ENCODE assay signal across 8 mouse cellular contexts in genomic region chr4:106613560-106613959, GRCm38 (mm10). TPM values are rescaled to one million over a fixed set of nuclear protein-coding genes. Genes with fewer than 3 reads are reported as not detected.
A peak's percentile ranks its signal among the peaks of the same experiment; 100 is the strongest.
DNase-seq lines count a peak whose midpoint lies in the region; ATAC-seq lines count a peak whose summit lies in the region.
"Had no signal": no experiment of that assay in that cellular context is flagged by ENCODE, and none has a peak within 500 bp of the region (broad histone marks: within the 10 kb centered on the region; RNA-seq: fewer than 3 reads in every experiment).

No protein-coding gene starts in this region.

- no peak overlapping the region for H3K27ac ChIP-seq in neural tube, embryonic 13.5 days (replicated peaks)
- no peak overlapping the region for H3K27ac ChIP-seq in neural tube, embryonic 15.5 days (replicated peaks)
- peak overlapping the region; percentile 84 for H3K27ac ChIP-seq in liver, embryonic 12.5 days
- H3K27ac ChIP-seq: left cerebral cortex, adult 2 months had no signal

- ATAC-seq in neural tube, embryonic 13.5 days (ENCODE audit: low read depth): 0 out of 2 replicates have a peak, but pooled peaks have one; percentile 16
- ATAC-seq in neural tube, embryonic 15.5 days (ENCODE audit: low FRiP score): no peak
- peak; percentile 80 for ATAC-seq in liver, embryonic 12.5 days

- no peak overlapping the region for H3K4me3 ChIP-seq in neural tube, embryonic 13.5 days
- no peak overlapping the region for H3K4me3 ChIP-seq in neural tube, embryonic 15.5 days (replicated peaks)
- H3K4me3 ChIP-seq in liver, embryonic 12.5 days: peak overlapping the region; percentile 20; the same call in 1 of the 2 replicates
- H3K4me3 ChIP-seq: left cerebral cortex, adult 2 months had no signal

- DNase-seq in ZHBTc4 (ENCODE audit: low read depth, low spot score): peak; percentile 45
- DNase-seq in thymus, postnatal 4 days: peak; percentile 65
- DNase-seq in B cell, adult 2 months: no peak
- DNase-seq in cerebellum, postnatal 36 days: no peak

- H3K4me1 ChIP-seq in neural tube, embryonic 13.5 days (replicated peaks): peaks cover 19% of the 10 kb centered on the region
- peaks cover 21% of the 10 kb centered on the region for H3K4me1 ChIP-seq in neural tube, embryonic 15.5 days
- peaks cover 52% of the 10 kb centered on the region for H3K4me1 ChIP-seq in liver, embryonic 12.5 days

- H3K36me3 ChIP-seq in neural tube, embryonic 13.5 days: no peaks in the 10 kb centered on the region
- H3K36me3 ChIP-seq in neural tube, embryonic 15.5 days: no peaks in the 10 kb centered on the region
- no peaks in the 10 kb centered on the region for H3K36me3 ChIP-seq in liver, embryonic 12.5 days

- WGBS in neural tube, embryonic 13.5 days: 76% methylated on average over 3 of the region's 3 CpGs
- WGBS in neural tube, embryonic 15.5 days: 85% methylated on average over 3 of the region's 3 CpGs
- WGBS in liver, embryonic 12.5 days (ENCODE audit: insufficient replicate concordance): 41% methylated on average over 3 of the region's 3 CpGs

- H3K9ac ChIP-seq in neural tube, embryonic 13.5 days: no peak overlapping the region
- no peak overlapping the region for H3K9ac ChIP-seq in neural tube, embryonic 15.5 days (replicated peaks)
- peak overlapping the region; percentile 66 for H3K9ac ChIP-seq in liver, embryonic 12.5 days

- H3K9me3 ChIP-seq in neural tube, embryonic 13.5 days: no peaks in the 10 kb centered on the region
- no peaks in the 10 kb centered on the region for H3K9me3 ChIP-seq in neural tube, embryonic 15.5 days (replicated peaks)
- no peaks in the 10 kb centered on the region for H3K9me3 ChIP-seq in liver, embryonic 12.5 days (replicated peaks)

- H3K27me3 ChIP-seq in neural tube, embryonic 13.5 days: peaks cover 6% of the 10 kb centered on the region; the same call in 1 of the 2 replicates
- peaks cover 5% of the 10 kb centered on the region; the same call in 1 of the 2 replicates for H3K27me3 ChIP-seq in neural tube, embryonic 15.5 days (replicated peaks)
- H3K27me3 ChIP-seq in liver, embryonic 12.5 days (replicated peaks): peaks cover 43% of the 10 kb centered on the region

- H3K4me2 ChIP-seq in neural tube, embryonic 13.5 days: no peak overlapping the region
- no peak overlapping the region for H3K4me2 ChIP-seq in neural tube, embryonic 15.5 days
- peak overlapping the region; percentile 60 for H3K4me2 ChIP-seq in liver, embryonic 12.5 days

RNA-seq across cellular contexts. Expression of gene Lexm, which starts 3.5 kb away (rescaled TPM):
- polyA plus RNA-seq in neural tube, embryonic 13.5 days (2015; fragmentation: Nextera tagmentation; extraction: Ambion mirVana): 0.13 TPM in 1 of 2 replicates, not detected in the other
- polyA plus RNA-seq in neural tube, embryonic 15.5 days (2015; fragmentation: Nextera tagmentation; extraction: Ambion mirVana): not detected in 2 replicates
- polyA plus RNA-seq in liver, embryonic 12.5 days (2016; fragmentation: Nextera tagmentation; extraction: Ambion mirVana): 0.17 and 0.26 TPM in 2 replicates

RNA-seq across cellular contexts. Expression of gene Ttc22, which starts 8.7 kb away (rescaled TPM):
- 2.0 and 2.4 TPM in 2 replicates for polyA plus RNA-seq in neural tube, embryonic 13.5 days (2015; fragmentation: Nextera tagmentation; extraction: Ambion mirVana)
- 2.0 and 2.2 TPM in 2 replicates for polyA plus RNA-seq in neural tube, embryonic 15.5 days (2015; fragmentation: Nextera tagmentation; extraction: Ambion mirVana)
- polyA plus RNA-seq in liver, embryonic 12.5 days (2016; fragmentation: Nextera tagmentation; extraction: Ambion mirVana): 0.05 and 0.07 TPM in 2 replicates

RNA-seq across cellular contexts. Expression of gene Pars2, which starts 37.3 kb away (rescaled TPM):
- 8.7 and 9.7 TPM in 2 replicates for polyA plus RNA-seq in neural tube, embryonic 13.5 days (2015; fragmentation: Nextera tagmentation; extraction: Ambion mirVana)
- 8.8 and 10.1 TPM in 2 replicates for polyA plus RNA-seq in neural tube, embryonic 15.5 days (2015; fragmentation: Nextera tagmentation; extraction: Ambion mirVana)
- 6.9 and 7.5 TPM in 2 replicates for polyA plus RNA-seq in liver, embryonic 12.5 days (2016; fragmentation: Nextera tagmentation; extraction: Ambion mirVana)

RNA-seq across cellular contexts. Expression of gene Dhcr24, which starts 52.7 kb away (rescaled TPM):
- polyA plus RNA-seq in neural tube, embryonic 13.5 days (2015; fragmentation: Nextera tagmentation; extraction: Ambion mirVana): 5.1 and 5.8 TPM in 2 replicates
- 4.6 and 4.8 TPM in 2 replicates for polyA plus RNA-seq in neural tube, embryonic 15.5 days (2015; fragmentation: Nextera tagmentation; extraction: Ambion mirVana)
- 5.8 and 5.9 TPM in 2 replicates for polyA plus RNA-seq in liver, embryonic 12.5 days (2016; fragmentation: Nextera tagmentation; extraction: Ambion mirVana)

Comparison
In these comparisons a context has a peak if more than half of its experiments do, and no peak if none do; other contexts are left out.
1. DNase-seq: peak in ZHBTc4 (single experiment) and thymus, postnatal 4 days (single experiment); none in B cell, adult 2 months (0 of 2) and cerebellum, postnatal 36 days (0 of 2).